ENCODE assay signal across 9 mouse cellular contexts in the genomic region with DNA sequence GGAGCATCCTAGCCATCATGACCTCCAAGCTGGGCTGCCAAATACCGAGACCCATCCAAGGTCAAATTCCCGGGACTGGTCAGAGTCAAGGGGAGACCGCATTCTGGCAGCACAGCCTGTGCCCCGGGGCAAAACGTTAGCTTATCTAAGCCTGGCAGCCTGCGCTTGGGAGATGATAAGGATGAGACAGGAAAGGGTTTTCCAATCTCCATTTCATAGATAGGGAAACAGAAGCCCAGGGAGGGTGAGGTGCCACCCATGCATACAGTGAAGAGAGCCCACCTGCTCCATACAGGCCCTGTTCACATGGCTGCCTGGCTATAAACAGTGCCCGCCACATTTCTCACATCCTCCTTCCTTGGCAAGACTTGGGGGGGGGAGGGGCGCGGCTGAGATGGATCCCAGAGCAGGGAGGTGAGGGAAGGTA. TPM values are rescaled to one million over a fixed set of nuclear protein-coding genes. Genes with fewer than 3 reads are reported as not detected.
A peak's percentile ranks its signal among the peaks of the same experiment; 100 is the strongest.
DNase-seq lines count a peak whose midpoint lies in the region; ATAC-seq and TF ChIP-seq lines count a peak whose summit lies in the region.
"Had no signal": no experiment of that assay in that cellular context is flagged by ENCODE, and none has a peak within 500 bp of the region (broad histone marks: within the 10 kb centered on the region; RNA-seq: fewer than 3 reads in every experiment).

No protein-coding gene starts in this region.

- H3K4me2 ChIP-seq in intestine, embryonic 15.5 days (replicated peaks): no peak overlapping the region; the same call in 1 of the 2 replicates
- H3K4me2 ChIP-seq in intestine, postnatal 0 days (replicated peaks; ENCODE audit: low read depth): no peak overlapping the region
- peak overlapping the region; percentile 27 for H3K4me2 ChIP-seq in heart, embryonic 13.5 days

- TF ChIP-seq POLR2A in bone marrow macrophage, adult 2 months (IDR thresholded peaks at IDR 0.05; ENCODE audit: borderline replicate concordance, low read depth, low read length): no peak

- H3K4me3 ChIP-seq in intestine, embryonic 15.5 days (replicated peaks): no peak overlapping the region
- no peak overlapping the region for H3K4me3 ChIP-seq in intestine, postnatal 0 days (ENCODE audit: low read depth, low read length)
- peak overlapping the region; percentile 8 for H3K4me3 ChIP-seq in bone marrow macrophage, adult 2 months (ENCODE audit: insufficient read depth, low read length)
- H3K4me3 ChIP-seq in heart, embryonic 13.5 days: no peak overlapping the region

- H3K36me3 ChIP-seq in intestine, embryonic 15.5 days: no peaks in the 10 kb centered on the region
- H3K36me3 ChIP-seq in intestine, postnatal 0 days (ENCODE audit: control insufficient read depth, insufficient read depth): no peaks in the 10 kb centered on the region
- H3K36me3 ChIP-seq in heart, embryonic 13.5 days: no peaks in the 10 kb centered on the region

- TF ChIP-seq CTCF in intestine, postnatal 0 days (IDR thresholded peaks at IDR 0.05; ENCODE audit: low read depth): no peak
- no peak for TF ChIP-seq CTCF in bone marrow macrophage, adult 2 months (IDR thresholded peaks at IDR 0.05; ENCODE audit: low read depth, low read length)

- H3K27me3 ChIP-seq in intestine, embryonic 15.5 days (replicated peaks): peaks cover 4% of the 10 kb centered on the region; the same call in 1 of the 2 replicates
- H3K27me3 ChIP-seq in intestine, postnatal 0 days (replicated peaks; ENCODE audit: control insufficient read depth, insufficient read depth, low read length): 0 out of 2 replicates have a peak, but pooled peaks cover 7% of the 10 kb centered on the region
- peaks cover 23% of the 10 kb centered on the region for H3K27me3 ChIP-seq in heart, embryonic 13.5 days (replicated peaks)

- H3K9ac ChIP-seq in intestine, embryonic 15.5 days: no peak overlapping the region
- H3K9ac ChIP-seq in intestine, postnatal 0 days (ENCODE audit: low read depth, low read length): no peak overlapping the region
- peak overlapping the region; percentile 15; the same call in 1 of the 2 replicates for H3K9ac ChIP-seq in heart, embryonic 13.5 days

- peaks cover 42% of the 10 kb centered on the region for H3K4me1 ChIP-seq in intestine, embryonic 15.5 days (replicated peaks)
- H3K4me1 ChIP-seq in intestine, postnatal 0 days (replicated peaks; ENCODE audit: control insufficient read depth, insufficient read depth, low read length): no peaks in the 10 kb centered on the region
- H3K4me1 ChIP-seq in bone marrow macrophage, adult 2 months (ENCODE audit: control insufficient read depth, insufficient read depth, low read length): peaks cover 19% of the 10 kb centered on the region
- peaks cover 84% of the 10 kb centered on the region for H3K4me1 ChIP-seq in heart, embryonic 13.5 days

- peak; percentile 56 to 66 for DNase-seq in kidney, postnatal 36 days
- DNase-seq in gastrocnemius, adult 8-10 months (ENCODE audit: low spot score in 2 of 2): no peak
- no peak for DNase-seq in thymus, postnatal 14 days

- H3K27ac ChIP-seq in intestine, embryonic 15.5 days: no peak overlapping the region
- no peak overlapping the region; the same call in 1 of the 2 replicates for H3K27ac ChIP-seq in intestine, postnatal 0 days (ENCODE audit: low read depth, low read length)
- peak overlapping the region; percentile 33 for H3K27ac ChIP-seq in bone marrow macrophage, adult 2 months (ENCODE audit: insufficient read depth, low read depth, low read length)
- peak overlapping the region; percentile 81 for H3K27ac ChIP-seq in heart, embryonic 13.5 days (replicated peaks)

- no peaks in the 10 kb centered on the region for H3K9me3 ChIP-seq in intestine, embryonic 15.5 days
- H3K9me3 ChIP-seq in intestine, postnatal 0 days (ENCODE audit: control insufficient read depth): no peaks in the 10 kb centered on the region
- no peaks in the 10 kb centered on the region for H3K9me3 ChIP-seq in heart, embryonic 13.5 days

- 39% methylated on average over 9 of the region's 9 CpGs for WGBS in intestine, embryonic 15.5 days
- 39% methylated on average over 8 of the region's 9 CpGs for WGBS in intestine, postnatal 0 days
- 9% methylated on average over 9 of the region's 9 CpGs for WGBS in heart, embryonic 13.5 days

- ATAC-seq in intestine, embryonic 15.5 days: peak; percentile 22; the same call in 1 of the 2 replicates
- ATAC-seq in intestine, postnatal 0 days: no peak
- no peak for ATAC-seq in heart, embryonic 13.5 days (ENCODE audit: extremely low read depth, insufficient number of reproducible peaks, low FRiP score, low TSS enrichment)
- peak; percentile 60 for ATAC-seq in megakaryocyte progenitor cell, adult 5-6 weeks (replicated peaks; ENCODE audit: poor library complexity)
- ATAC-seq: Patski had no signal

RNA-seq across cellular contexts. Expression of gene Cbfa2t3, which starts 32.6 kb away (rescaled TPM):
- 4.6 and 4.7 TPM in 2 replicates for polyA plus RNA-seq in intestine, embryonic 15.5 days (2015; fragmentation: Nextera tagmentation; extraction: Ambion mirVana)
- 5.9 and 7.6 TPM in 2 replicates for polyA plus RNA-seq in intestine, postnatal 0 days (2015; fragmentation: Nextera tagmentation; extraction: Ambion mirVana)
- 0.95 and 2.0 TPM in 2 replicates for polyA plus RNA-seq in bone marrow macrophage, adult 2 months (2012; ENCODE audit: insufficient read depth, insufficient read length, missing spikeins)
- polyA plus RNA-seq in heart, embryonic 13.5 days (2015; fragmentation: Nextera tagmentation; extraction: Ambion mirVana): 4.2 and 4.8 TPM in 2 replicates
- total RNA-seq in megakaryocyte progenitor cell, adult 5-6 weeks (2015): 19.6 and 20.7 TPM in 2 replicates
- total RNA-seq in megakaryocyte progenitor cell, adult 5-6 weeks (2017): 11.8 and 12.3 TPM in 2 replicates
- total RNA-seq in gastrocnemius, adult 8-10 months (2022): 10 to 100 TPM; 12.3 to 22.0 (median 17.2) TPM

RNA-seq across cellular contexts. Expression of gene Pabpn1l, which starts 43.8 kb away (rescaled TPM):
- polyA plus RNA-seq in intestine, embryonic 15.5 days (2015; fragmentation: Nextera tagmentation; extraction: Ambion mirVana): not detected in 2 replicates
- 0.13 TPM in 1 of 2 replicates, not detected in the other for polyA plus RNA-seq in intestine, postnatal 0 days (2015; fragmentation: Nextera tagmentation; extraction: Ambion mirVana)
- polyA plus RNA-seq in bone marrow macrophage, adult 2 months (2012; ENCODE audit: insufficient read depth, insufficient read length, missing spikeins): not detected in 2 replicates
- polyA plus RNA-seq in heart, embryonic 13.5 days (2015; fragmentation: Nextera tagmentation; extraction: Ambion mirVana): not detected in 2 replicates
- total RNA-seq in megakaryocyte progenitor cell, adult 5-6 weeks (2015): 0.12 TPM in 1 of 2 replicates, not detected in the other
- total RNA-seq in megakaryocyte progenitor cell, adult 5-6 weeks (2017): not detected in 2 replicates
- total RNA-seq in gastrocnemius, adult 8-10 months (2022): under 1 TPM in 1 of 4 experiments, not detected in 3; 0.27 TPM

RNA-seq across cellular contexts. Expression of gene Trappc2l, which starts 54.9 kb away (rescaled TPM):
- 58.0 and 76.0 TPM in 2 replicates for polyA plus RNA-seq in intestine, embryonic 15.5 days (2015; fragmentation: Nextera tagmentation; extraction: Ambion mirVana)
- 136 and 144 TPM in 2 replicates for polyA plus RNA-seq in intestine, postnatal 0 days (2015; fragmentation: Nextera tagmentation; extraction: Ambion mirVana)
- 55.0 and 59.6 TPM in 2 replicates for polyA plus RNA-seq in bone marrow macrophage, adult 2 months (2012; ENCODE audit: insufficient read depth, insufficient read length, missing spikeins)
- 55.6 and 74.0 TPM in 2 replicates for polyA plus RNA-seq in heart, embryonic 13.5 days (2015; fragmentation: Nextera tagmentation; extraction: Ambion mirVana)
- total RNA-seq in megakaryocyte progenitor cell, adult 5-6 weeks (2015): 41.5 and 52.4 TPM in 2 replicates
- total RNA-seq in megakaryocyte progenitor cell, adult 5-6 weeks (2017): 18.0 and 27.9 TPM in 2 replicates
- total RNA-seq in gastrocnemius, adult 8-10 months (2022): 10 to 100 TPM; 38.7 to 49.7 (median 44.0) TPM

RNA-seq across cellular contexts. Expression of gene Galns, which starts 55.1 kb away (rescaled TPM):
- 17.1 and 18.8 TPM in 2 replicates for polyA plus RNA-seq in intestine, embryonic 15.5 days (2015; fragmentation: Nextera tagmentation; extraction: Ambion mirVana)
- 58.1 and 59.0 TPM in 2 replicates for polyA plus RNA-seq in intestine, postnatal 0 days (2015; fragmentation: Nextera tagmentation; extraction: Ambion mirVana)
- polyA plus RNA-seq in bone marrow macrophage, adult 2 months (2012; ENCODE audit: insufficient read depth, insufficient read length, missing spikeins): 32.8 and 36.7 TPM in 2 replicates
- 11.1 and 11.9 TPM in 2 replicates for polyA plus RNA-seq in heart, embryonic 13.5 days (2015; fragmentation: Nextera tagmentation; extraction: Ambion mirVana)
- total RNA-seq in megakaryocyte progenitor cell, adult 5-6 weeks (2015): 30.3 and 31.8 TPM in 2 replicates
- total RNA-seq in megakaryocyte progenitor cell, adult 5-6 weeks (2017): 32.2 and 33.1 TPM in 2 replicates
- under 1 TPM; 0.92 to 0.96 (median 0.93) TPM for total RNA-seq in gastrocnemius, adult 8-10 months (2022)

Comparison
In these comparisons a context has a peak if more than half of its experiments do, and no peak if none do; other contexts are left out.
1. ATAC-seq: peak in intestine, embryonic 15.5 days (single experiment) and megakaryocyte progenitor cell, adult 5-6 weeks (single experiment); none in intestine, postnatal 0 days (single experiment) and heart, embryonic 13.5 days (single experiment).
2. H3K27ac ChIP-seq: peak in bone marrow macrophage, adult 2 months (single experiment) and heart, embryonic 13.5 days (single experiment); none in intestine, embryonic 15.5 days (single experiment) and intestine, postnatal 0 days (single experiment).
3. DNase-seq: peak in kidney, postnatal 36 days (2 of 2); none in gastrocnemius, adult 8-10 months (0 of 2) and thymus, postnatal 14 days (single experiment).